Mouse (Mus musculus) CH12.LX (cell line): ENCODE results near the gene Gimap9. TPM values are rescaled to one million over a fixed set of nuclear protein-coding genes. Genes with fewer than 3 reads are reported as not detected.

Experiments
- DNase-seq: peaks from one replicate; pipeline ENCODE4 v3.0.0-alpha.2; 2013; ENCODE audit errors: extremely low read depth
- H3K27ac ChIP-seq: 2 replicates; pipeline ENCODE4 v1.5.1; 2012; ENCODE audit warnings: low read depth, mild to moderate bottlenecking, control low read depth, moderate library complexity; ENCODE audit not compliant: insufficient read depth
- H3K27me3 ChIP-seq: replicated peaks from 2 replicates; pipeline ENCODE3; 2012; ENCODE audit warnings: inconsistent platforms
- H3K36me3 ChIP-seq, 2 experiments: replicated peaks in 1 of 2; 2 replicates each; pipeline versions ENCODE3 to v1.6.1; 2012; ENCODE audit warnings: inconsistent platforms in 1 of 2, low read length in 1 of 2, mild to moderate bottlenecking in 1 of 2, mixed read lengths in 1 of 2, moderate library complexity in 1 of 2; ENCODE audit not compliant: control insufficient read depth in 1 of 2, insufficient read depth in 1 of 2
- H3K4me1 ChIP-seq, 2 experiments: 2 replicates each; pipeline ENCODE4 v1.6.1; 2012; ENCODE audit warnings: inconsistent platforms in 1 of 2, moderate library complexity in 1 of 2; ENCODE audit not compliant: insufficient read depth in 2 of 2, control insufficient read depth in 1 of 2
- H3K4me2 ChIP-seq: 2 replicates; pipeline ENCODE4 v1.6.1; 2012; ENCODE audit warnings: low read depth, mild to moderate bottlenecking, control low read depth; ENCODE audit not compliant: poor library complexity, insufficient read depth, severe bottlenecking
- H3K4me3 ChIP-seq, 3 experiments: fragments of 150-350 bp in 1 of 3; sonication (generic) in 1 of 3; replicated peaks in 1 of 3; 2 replicates each; pipeline versions ENCODE3 to v1.5.1; 2011 to 2012; ENCODE audit warnings: low read depth in 2 of 3, low read length in 2 of 3, mild to moderate bottlenecking in 2 of 3, moderate library complexity in 2 of 3, control low read depth in 1 of 3, improper control_type of control experiment in 1 of 3, inconsistent platforms in 1 of 3, mixed read lengths in 1 of 3; ENCODE audit not compliant: poor library complexity in 1 of 3
- H3K79me2 ChIP-seq: replicated peaks from 2 replicates; pipeline ENCODE4 v1.6.1; 2012; ENCODE audit warnings: mild to moderate bottlenecking, moderate library complexity; ENCODE audit not compliant: control insufficient read depth, poor library complexity, insufficient read depth, severe bottlenecking; ENCODE audit errors: extremely low read depth
- H3K9ac ChIP-seq: 2 replicates; pipeline ENCODE4 v1.6.1; 2012; ENCODE audit warnings: low read depth, mild to moderate bottlenecking, control low read depth, moderate library complexity; ENCODE audit not compliant: insufficient read depth
- H3K9me3 ChIP-seq: replicated peaks from 2 replicates; pipeline ENCODE3; 2012; ENCODE audit warnings: low read length, inconsistent platforms, mixed read lengths
- BHLHE40 ChIP-seq: IDR thresholded peaks from 2 replicates; pipeline ENCODE4 v1.6.1; 2011; ENCODE audit warnings: mild to moderate bottlenecking, low read depth, low read length, improper control_type of control experiment
- HCFC1 ChIP-seq: IDR thresholded peaks from 2 replicates; pipeline ENCODE4 v1.6.1; 2012; ENCODE audit warnings: low read depth, mild to moderate bottlenecking, inconsistent platforms, low read length, improper control_type of control experiment
- IRF4 ChIP-seq: IDR thresholded peaks from 2 replicates; pipeline ENCODE4 v1.6.1; 2014; ENCODE audit warnings: low read depth, mild to moderate bottlenecking, inconsistent platforms, low read length, improper control_type of control experiment
- JUND ChIP-seq: conservative IDR thresholded peaks from 2 replicates; pipeline ENCODE4 v1.6.1; 2011; ENCODE audit warnings: low read depth, low read length, improper control_type of control experiment
- MAFK ChIP-seq: IDR thresholded peaks from 2 replicates; pipeline ENCODE4 v1.6.1; 2011; ENCODE audit warnings: low read length, improper control_type of control experiment; ENCODE audit not compliant: insufficient replicate concordance
- MXI1 ChIP-seq: IDR thresholded peaks from 2 replicates; pipeline ENCODE4 v1.6.1; 2011; ENCODE audit warnings: mild to moderate bottlenecking, low read depth, low read length, improper control_type of control experiment
- MYC ChIP-seq: IDR thresholded peaks from 2 replicates; pipeline ENCODE4 v1.6.1; 2011; ENCODE audit warnings: low read depth, mild to moderate bottlenecking, improper control_type of control experiment, low read length
- NELFE ChIP-seq: IDR thresholded peaks from 2 replicates; pipeline ENCODE4 v1.6.1; 2011; ENCODE audit warnings: low read depth, low read length, improper control_type of control experiment
- NRF1 ChIP-seq: IDR thresholded peaks from 2 replicates; pipeline ENCODE4 v1.6.1; 2014; ENCODE audit warnings: low read depth, mild to moderate bottlenecking, inconsistent platforms, low read length, improper control_type of control experiment, moderate library complexity
- POLR2A ChIP-seq: IDR thresholded peaks from 2 replicates; pipeline ENCODE4 v1.6.1; 2011; ENCODE audit warnings: low read depth, mild to moderate bottlenecking, improper control_type of control experiment, low read length
- RAD21 ChIP-seq: IDR thresholded peaks from 2 replicates; pipeline ENCODE4 v1.6.1; 2011; ENCODE audit warnings: low read depth, mild to moderate bottlenecking, low read length, improper control_type of control experiment, moderate library complexity
- TBP ChIP-seq: conservative IDR thresholded peaks from 2 replicates; pipeline ENCODE4 v1.6.1; 2011; ENCODE audit warnings: low read depth, low read length, improper control_type of control experiment
- TCF12 ChIP-seq: IDR thresholded peaks from 2 replicates; pipeline ENCODE4 v1.6.1; 2014; ENCODE audit warnings: low read depth, mild to moderate bottlenecking, inconsistent platforms, low read length, improper control_type of control experiment
- UBTF ChIP-seq: IDR thresholded peaks from 2 replicates; pipeline ENCODE4 v1.6.1; 2012; ENCODE audit warnings: low read depth, mild to moderate bottlenecking, inconsistent platforms, low read length, improper control_type of control experiment, moderate library complexity
- USF1 ChIP-seq: IDR thresholded peaks from 2 replicates; pipeline ENCODE4 v1.6.1; 2014; ENCODE audit warnings: low read depth, mild to moderate bottlenecking, inconsistent platforms, low read length, improper control_type of control experiment
- USF2 ChIP-seq: conservative IDR thresholded peaks from 2 replicates; pipeline ENCODE4 v1.6.1; 2011; ENCODE audit warnings: low read depth, low read length, improper control_type of control experiment
- ZC3H11A ChIP-seq: IDR thresholded peaks from 2 replicates; pipeline ENCODE4 v1.6.1; 2012; ENCODE audit warnings: low read depth, mild to moderate bottlenecking, inconsistent platforms, low read length, improper control_type of control experiment
- ZKSCAN1 ChIP-seq: IDR thresholded peaks from 2 replicates; pipeline ENCODE4 v1.6.1; 2012; ENCODE audit warnings: low read depth, inconsistent platforms, low read length, improper control_type of control experiment, borderline replicate concordance
- ZMIZ1 ChIP-seq: IDR thresholded peaks from 2 replicates; pipeline ENCODE4 v1.6.1; 2012; ENCODE audit warnings: low read depth, mild to moderate bottlenecking, inconsistent platforms, low read length, improper control_type of control experiment
- ZNF384 ChIP-seq: IDR thresholded peaks from 2 replicates; pipeline ENCODE4 v1.6.1; 2012; ENCODE audit warnings: low read depth, low read length, improper control_type of control experiment, inconsistent platforms
- dilution Hi-C: fragments of 300-500 bp; cut with MboI; formaldehyde crosslinking; loops from 2 replicates; pipeline ENCODE4 v1.14.3; 2020; ENCODE audit warnings: low sequenced_read_pairs; ENCODE audit not compliant: extremely low pct_unique_long_range_greater_than_20kb, extremely low pct_ligation_motif_present
- in situ Hi-C: fragments of 300-500 bp; cut with MboI; formaldehyde crosslinking; loops from 3 replicates; pipeline ENCODE4 v1.14.3; 2019; ENCODE audit warnings: low sequenced_read_pairs, low pct_ligation_motif_present, low pct_unique_long_range_greater_than_20kb, mixed read lengths
- polyA plus RNA-seq: library from polyadenylated mRNA; unstranded; fragments of >175 nt; gene quantifications from 2 replicates; pipeline ENCODE4 v1.2.1, GENCODE M21; 2012; ENCODE audit warnings: low read depth; ENCODE audit not compliant: insufficient read length
- total RNA-seq, 2 experiments: library from RNA; depleted of rRNA; stranded (reverse); fragments of 300-350 nt in 1 of 2; fragments of >200 nt in 1 of 2; gene quantifications; 2 replicates each; pipeline ENCODE4 v1.2.3; 2012 to 2014

Gimap9 gene
- total and polyA plus RNA-seq, 3 experiments, result 31.0 to 75.1 (median 46.1) TPM

- peak; percentile 78 for TF ChIP-seq IRF4
- TF ChIP-seq ZC3H11A, result peak; percentile 82
- peak; percentile 95 for TF ChIP-seq RAD21
- no peak for TF ChIP-seq USF1
- peak; percentile 76; the same call in 1 of the 2 replicates for TF ChIP-seq MYC
- TF ChIP-seq HCFC1, result peak; percentile 50; the same call in 1 of the 2 replicates
- no peak; the same call in 1 of the 2 replicates for TF ChIP-seq MXI1
- TF ChIP-seq BHLHE40, result peak; percentile 47; the same call in 1 of the 2 replicates
- peak; percentile 83; the same call in 1 of the 2 replicates for TF ChIP-seq ZNF384
- TF ChIP-seq ZMIZ1, result no peak
- TF ChIP-seq JUND, result 0 out of 2 replicates have a peak, but pooled peaks have one; percentile 21
- no peak for TF ChIP-seq USF2
- no peak for TF ChIP-seq UBTF
- peak; percentile 37; the same call in 1 of the 2 replicates for TF ChIP-seq POLR2A
These were observed 28.9 kb upstream of the Gimap9 start, which contains the start of gene Gimap8 (continued) for GRCm38 (mm10) chr6:48646995-48647394.

GRCm38 (mm10) chr6:48647611-48648010 lies 28.3 kb upstream of the Gimap9 start:
- no peaks in the 10 kb centered on the region for H3K27me3 ChIP-seq
- peak overlapping the region; percentile 80 for H3K4me2 ChIP-seq
- H3K9me3 ChIP-seq, result peaks cover 8% of the 10 kb centered on the region
- H3K36me3 ChIP-seq, result peaks cover 32 to 40% of the 10 kb centered on the region in 2 experiments
- dilution Hi-C loops (loop anchor here (25.0 kb wide), 1 partner anchor 115 kb away; the partner anchor contains the start of gene Gimap3), in situ Hi-C loops (loop anchor here (5.0 to 25.0 kb wide), 5 partner anchors 35 to 470 kb away; partner anchors contain the start of genes Doxl2, Gimap3 and Gimap4)
- no peak for DNase-seq
- peaks cover 17 to 41% of the 10 kb centered on the region in 2 experiments for H3K4me1 ChIP-seq
- H3K79me2 ChIP-seq, result peaks cover 27% of the 10 kb centered on the region
- H3K27ac ChIP-seq, result peak overlapping the region; percentile 66
- H3K9ac ChIP-seq, result peak overlapping the region; percentile 81
- peak overlapping the region; percentile 65 to 84 (median 75) for H3K4me3 ChIP-seq
- TF ChIP-seq TBP, result 0 out of 2 replicates have a peak, but pooled peaks have one; percentile 26
- TF ChIP-seq POLR2A, result no peak

- TF ChIP-seq ZKSCAN1 (no peak), POLR2A (no peak), RAD21 (no peak), NRF1 (no peak), NELFE (no peak), ZNF384 (no peak), MXI1 (no peak), TCF12 (no peak), MAFK (no peak)
- Histone ChIP-seq H3K9ac (peak overlapping the region; percentile 81), H3K4me1 (peaks cover 17 to 42% of the 10 kb centered on the region in 2 experiments), H3K79me2 (peaks cover 27% of the 10 kb centered on the region), H3K36me3 (peaks cover 32 to 42% of the 10 kb centered on the region in 2 experiments), H3K9me3 (peaks cover 8% of the 10 kb centered on the region), H3K4me3 (peak overlapping the region in 1 of 3 experiments; percentile 75), H3K4me2 (peak overlapping the region; percentile 80), H3K27me3 (no peaks in the 10 kb centered on the region), H3K27ac (no peak overlapping the region)
- in situ Hi-C loops (loop anchor here (5.0 to 25.0 kb wide), 5 partner anchors 34 to 471 kb away; partner anchors contain the start of genes Doxl2, Gimap3 and Gimap4), dilution Hi-C loops (loop anchor here (25.0 kb wide), 1 partner anchor 114 kb away; the partner anchor contains the start of gene Gimap3)
- DNase-seq, result no peak
These were observed 27.1 kb upstream of the Gimap9 start for GRCm38 (mm10) chr6:48648779-48649178.
